Mouse (Mus musculus) hindbrain, embryonic 11.5 days (tissue): ENCODE measurements around the gene Igsf10. TPM values are rescaled to one million over a fixed set of nuclear protein-coding genes. Genes with fewer than 3 reads are reported as not detected.

Source experiments
- ATAC-seq: fragments of 200-750 bp; cut with Nextera tagmentation; 2 replicates; pipeline ENCODE4 v1.8.0; 2017; ENCODE audit warnings: mild to moderate bottlenecking, moderate TSS enrichment, moderate library complexity; ENCODE audit not compliant: low FRiP score
- DNase-seq: peaks from one replicate; pipeline ENCODE4 v3.0.0-alpha.2; 2015; ENCODE audit warnings: low spot score
- H3K27ac ChIP-seq: fragments of 300-500 bp; sonication (generic); 2 replicates; pipeline ENCODE4 v1.5.1; 2014; ENCODE audit warnings: mild to moderate bottlenecking, low read depth, low read length
- H3K27me3 ChIP-seq: fragments of 300-500 bp; sonication (generic); 2 replicates; pipeline ENCODE4 v1.6.1; 2014; ENCODE audit warnings: mild to moderate bottlenecking, low read length, moderate library complexity, mixed read lengths; ENCODE audit not compliant: control insufficient read depth, insufficient read depth
- H3K36me3 ChIP-seq: fragments of 300-500 bp; sonication (generic); 2 replicates; pipeline ENCODE4 v1.6.1; 2014; ENCODE audit warnings: mild to moderate bottlenecking, low read length, moderate library complexity, mixed read lengths; ENCODE audit not compliant: control insufficient read depth, insufficient read depth
- H3K4me1 ChIP-seq: fragments of 300-500 bp; sonication (generic); replicated peaks from 2 replicates; pipeline ENCODE4 v1.6.1; 2014; ENCODE audit warnings: low read length, mixed read lengths; ENCODE audit not compliant: control insufficient read depth, insufficient read depth
- H3K4me2 ChIP-seq: fragments of 300-500 bp; sonication (generic); replicated peaks from 2 replicates; pipeline ENCODE4 v1.6.1; 2014; ENCODE audit warnings: mild to moderate bottlenecking, low read depth, low read length
- H3K4me3 ChIP-seq: fragments of 300-500 bp; sonication (generic); 2 replicates; pipeline ENCODE4 v1.5.1; 2014; ENCODE audit warnings: low read depth, low read length
- H3K9ac ChIP-seq: fragments of 300-500 bp; sonication (generic); 2 replicates; pipeline ENCODE4 v1.6.1; 2014; ENCODE audit warnings: low read depth, low read length
- H3K9me3 ChIP-seq: fragments of 300-500 bp; sonication (generic); 2 replicates; pipeline ENCODE4 v1.6.1; 2016; ENCODE audit warnings: low read length; ENCODE audit not compliant: control insufficient read depth
- WGBS: fragments of 180-500 bp; shearing (Covaris S2); extraction: QIAGEN DNeasy Blood & Tissue Kit; methylation state at CpG from one replicate; pipeline ENCODE4 v1.1.7; 2014; 5-methylcytosine and 5-hydroxymethylcytosine counted together
- polyA plus RNA-seq: library from polyadenylated mRNA; unstranded; fragments of >200 nt; fragmentation: Nextera tagmentation; extraction: Ambion mirVana; gene quantifications from 2 replicates; pipeline ENCODE4 v1.2.1, GENCODE M21; 2014

Igsf10 gene
- polyA plus RNA-seq, 1 experiment from 2014 or later: 4.3 TPM

DNA sequence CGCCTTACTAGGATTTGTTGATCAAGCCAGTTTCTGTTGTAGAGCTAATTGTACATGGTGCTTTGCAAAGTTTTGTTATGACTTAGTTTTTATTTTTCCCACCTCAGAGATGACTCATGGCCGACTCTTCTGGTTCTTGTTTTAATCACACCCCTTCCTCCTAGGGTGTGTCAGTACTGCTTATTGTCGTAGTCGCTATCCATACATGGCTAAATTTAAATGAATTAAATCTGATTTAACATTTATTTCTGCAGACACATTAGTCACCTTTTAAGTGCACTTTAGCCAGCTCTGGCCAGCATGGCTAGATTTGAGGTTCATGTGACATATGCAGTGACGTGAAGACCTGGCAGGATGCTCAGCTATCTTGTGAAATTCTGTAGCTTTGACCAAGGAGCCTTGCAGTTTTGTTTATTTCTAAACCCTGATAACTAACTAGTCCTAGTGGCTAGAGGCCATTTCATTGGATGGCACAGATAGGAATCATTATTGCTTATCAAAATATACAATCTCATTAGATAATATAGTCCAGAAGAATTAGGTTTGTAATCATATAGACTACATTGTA is 47.5 kb downstream of the Igsf10 start:
- no peaks in the 10 kb centered on the region for H3K9me3 ChIP-seq
- no peaks in the 10 kb centered on the region for H3K27me3 ChIP-seq
- ATAC-seq: no peak
- H3K27ac ChIP-seq: no peak overlapping the region
- H3K36me3 ChIP-seq: no peaks in the 10 kb centered on the region
- no peak for DNase-seq
- H3K4me3 ChIP-seq: no peak overlapping the region
- H3K9ac ChIP-seq: no peak overlapping the region
- 94% methylated on average over 5 of the region's 5 CpGs for WGBS
- no peak overlapping the region for H3K4me2 ChIP-seq
- no peaks in the 10 kb centered on the region for H3K4me1 ChIP-seq

DNA sequence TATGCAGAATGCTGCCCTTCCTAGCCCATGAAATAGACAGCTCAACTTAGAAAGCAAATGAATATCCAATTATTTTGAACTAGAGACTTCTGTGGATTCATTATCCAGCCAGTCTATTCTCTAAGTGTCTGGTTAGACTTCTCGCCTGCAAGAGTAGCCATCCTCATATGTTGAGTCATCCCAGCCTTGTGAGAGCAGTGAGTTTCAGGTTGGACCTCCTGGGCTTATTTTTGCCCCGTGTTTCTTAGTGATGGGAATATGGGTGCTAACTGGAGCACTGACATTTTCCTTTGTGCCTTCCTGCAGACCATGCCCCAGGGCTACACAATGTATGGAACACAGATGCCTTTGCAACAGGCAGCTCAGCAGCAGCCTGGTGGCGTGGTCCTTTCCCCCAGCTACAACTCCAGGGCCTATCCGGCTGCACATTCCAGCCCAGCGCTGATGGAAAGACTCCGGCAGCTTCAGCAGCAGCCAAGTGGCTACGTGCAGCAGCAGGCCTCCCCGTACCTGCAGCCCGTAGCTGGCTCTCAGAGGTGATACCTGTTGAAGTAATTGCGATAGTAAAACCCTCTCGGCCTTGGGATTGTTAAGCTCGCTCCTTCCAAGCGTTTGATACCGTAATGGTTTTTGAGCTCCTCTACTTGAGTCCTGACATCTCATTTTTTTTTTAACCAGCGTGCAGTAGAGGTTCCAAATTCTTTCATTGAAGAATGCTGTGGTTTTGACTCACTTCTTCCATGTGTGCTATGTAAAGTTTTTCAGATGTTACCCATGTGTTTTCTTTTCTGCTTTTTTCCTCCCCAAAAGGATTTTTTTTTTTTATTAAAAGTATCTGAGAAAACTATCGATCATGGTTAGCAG is 48.3 kb downstream of the Igsf10 start:
- Histone ChIP-seq H3K9ac (no peak overlapping the region), H3K9me3 (no peaks in the 10 kb centered on the region), H3K4me1 (no peaks in the 10 kb centered on the region), H3K27ac (no peak overlapping the region), H3K36me3 (no peaks in the 10 kb centered on the region), H3K4me2 (no peak overlapping the region), H3K27me3 (no peaks in the 10 kb centered on the region), H3K4me3 (no peak overlapping the region)
- ATAC-seq (no peak), DNase-seq (no peak)
- WGBS: 86% methylated on average over 16 of the region's 16 CpGs

DNA sequence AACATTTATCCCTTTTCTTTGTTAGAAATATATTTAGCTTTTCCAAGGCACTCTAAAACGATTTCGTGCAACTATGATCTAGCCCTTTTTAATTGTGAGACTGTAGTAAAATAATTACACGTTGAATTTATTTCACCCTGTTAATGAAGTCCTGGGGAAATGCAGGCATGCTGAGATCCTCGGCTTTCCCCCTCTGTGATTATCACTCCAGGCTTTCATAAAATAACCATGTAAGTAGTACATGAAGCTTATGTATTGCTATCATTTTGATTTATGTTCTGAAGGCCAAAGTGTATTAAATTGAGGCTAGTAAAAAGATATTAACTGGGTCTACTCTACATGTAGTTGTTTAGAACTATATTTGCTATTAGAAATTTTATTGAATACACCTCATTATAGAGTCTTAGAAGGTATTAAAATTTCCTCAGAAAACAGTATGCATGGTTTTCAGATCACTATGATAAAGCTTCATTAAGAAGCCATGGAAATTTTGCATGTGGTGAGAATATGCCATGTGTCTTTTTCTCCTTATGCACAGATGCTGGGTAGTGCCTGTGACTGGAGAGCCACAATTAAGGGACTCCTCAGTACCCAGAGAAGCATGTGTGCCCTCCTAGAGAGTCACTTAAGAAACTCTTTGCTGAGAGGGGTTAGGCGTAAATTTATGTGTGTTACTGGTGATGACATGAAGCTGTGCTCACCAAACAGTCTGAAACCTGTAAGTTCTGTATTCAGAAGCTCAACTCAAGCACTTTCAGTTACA is 50.6 kb downstream of the Igsf10 start:
- Histone ChIP-seq H3K4me2 (no peak overlapping the region), H3K9me3 (no peaks in the 10 kb centered on the region), H3K4me1 (no peaks in the 10 kb centered on the region), H3K4me3 (no peak overlapping the region), H3K27me3 (no peaks in the 10 kb centered on the region), H3K27ac (no peak overlapping the region), H3K9ac (no peak overlapping the region), H3K36me3 (no peaks in the 10 kb centered on the region)
- WGBS: 84% methylated on average over 5 of the region's 5 CpGs
- no peak for ATAC-seq
- DNase-seq: no peak

DNA sequence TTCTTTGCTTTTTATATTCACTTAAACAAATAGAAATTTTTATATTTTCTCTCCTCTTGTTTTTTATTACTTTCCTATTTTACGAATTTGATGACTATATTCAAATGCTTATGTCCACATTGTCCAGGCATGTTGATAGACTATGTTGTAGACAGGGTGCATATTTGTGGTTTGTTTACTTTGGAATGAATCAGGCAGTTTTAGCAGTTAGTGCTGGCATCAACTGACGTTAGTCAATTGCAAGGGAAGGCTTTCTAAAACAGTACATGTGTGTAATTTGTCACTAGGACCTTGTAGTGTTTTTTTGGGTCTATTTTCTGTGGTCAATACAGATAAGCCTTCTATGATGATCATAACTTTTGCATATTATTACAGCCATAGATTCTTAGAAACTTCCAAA is 53.6 kb downstream of the Igsf10 start:
- H3K27me3 ChIP-seq: no peaks in the 10 kb centered on the region
- no peak overlapping the region for H3K9ac ChIP-seq
- H3K9me3 ChIP-seq: no peaks in the 10 kb centered on the region
- 76% methylated on average over 2 of the region's 2 CpGs for WGBS
- H3K4me2 ChIP-seq: no peak overlapping the region
- no peaks in the 10 kb centered on the region for H3K36me3 ChIP-seq
- DNase-seq (no peak), ATAC-seq (no peak)
- no peak overlapping the region for H3K4me3 ChIP-seq
- H3K4me1 ChIP-seq: no peaks in the 10 kb centered on the region
- no peak overlapping the region for H3K27ac ChIP-seq

DNA sequence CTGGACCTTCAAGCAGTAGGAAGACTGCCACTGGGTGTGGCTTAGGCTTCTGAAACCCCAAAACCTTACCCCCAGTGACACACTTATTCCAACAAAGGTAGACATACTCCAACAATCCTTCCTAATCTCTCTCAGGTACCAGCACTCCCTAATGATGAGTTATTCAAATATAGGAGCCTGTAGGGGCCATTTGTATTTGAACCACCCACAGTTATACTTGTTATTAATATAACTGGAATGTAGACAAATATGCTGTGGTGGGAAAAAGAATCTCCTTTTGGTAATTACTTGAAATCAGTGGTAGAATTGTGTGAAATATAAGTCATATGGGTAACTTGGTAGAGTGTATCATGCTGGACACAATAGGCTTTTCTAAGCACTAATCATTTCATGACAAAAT is 65.6 kb downstream of the Igsf10 start:
- Histone ChIP-seq H3K4me1 (no peaks in the 10 kb centered on the region), H3K9me3 (no peaks in the 10 kb centered on the region), H3K4me2 (no peak overlapping the region), H3K27ac (no peak overlapping the region), H3K9ac (no peak overlapping the region), H3K4me3 (no peak overlapping the region), H3K27me3 (no peaks in the 10 kb centered on the region), H3K36me3 (no peaks in the 10 kb centered on the region)
- no peak for DNase-seq
- no peak for ATAC-seq

DNA sequence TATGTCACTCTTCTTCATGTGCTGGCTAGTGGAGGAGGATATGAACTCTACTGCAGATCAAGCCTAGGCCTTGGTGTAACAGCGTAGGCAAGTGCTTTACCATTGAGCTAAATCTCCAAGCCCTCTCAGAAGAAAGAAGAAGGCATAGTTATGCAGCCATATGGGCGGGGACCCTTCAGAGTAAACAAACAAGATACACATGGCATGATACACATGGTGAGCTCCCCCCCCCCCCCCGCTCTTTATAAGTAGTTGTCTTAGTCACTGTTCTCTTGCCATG is 66.0 kb downstream of the Igsf10 start:
- DNase-seq (no peak), ATAC-seq (no peak)
- Histone ChIP-seq H3K4me1 (no peaks in the 10 kb centered on the region), H3K4me2 (no peak overlapping the region), H3K9me3 (no peaks in the 10 kb centered on the region), H3K27me3 (no peaks in the 10 kb centered on the region), H3K27ac (peak overlapping the region; percentile 6; the same call in 1 of the 2 replicates), H3K4me3 (no peak overlapping the region), H3K9ac (no peak overlapping the region), H3K36me3 (no peaks in the 10 kb centered on the region)
- 85% methylated on average over 3 of the region's 3 CpGs for WGBS

DNA sequence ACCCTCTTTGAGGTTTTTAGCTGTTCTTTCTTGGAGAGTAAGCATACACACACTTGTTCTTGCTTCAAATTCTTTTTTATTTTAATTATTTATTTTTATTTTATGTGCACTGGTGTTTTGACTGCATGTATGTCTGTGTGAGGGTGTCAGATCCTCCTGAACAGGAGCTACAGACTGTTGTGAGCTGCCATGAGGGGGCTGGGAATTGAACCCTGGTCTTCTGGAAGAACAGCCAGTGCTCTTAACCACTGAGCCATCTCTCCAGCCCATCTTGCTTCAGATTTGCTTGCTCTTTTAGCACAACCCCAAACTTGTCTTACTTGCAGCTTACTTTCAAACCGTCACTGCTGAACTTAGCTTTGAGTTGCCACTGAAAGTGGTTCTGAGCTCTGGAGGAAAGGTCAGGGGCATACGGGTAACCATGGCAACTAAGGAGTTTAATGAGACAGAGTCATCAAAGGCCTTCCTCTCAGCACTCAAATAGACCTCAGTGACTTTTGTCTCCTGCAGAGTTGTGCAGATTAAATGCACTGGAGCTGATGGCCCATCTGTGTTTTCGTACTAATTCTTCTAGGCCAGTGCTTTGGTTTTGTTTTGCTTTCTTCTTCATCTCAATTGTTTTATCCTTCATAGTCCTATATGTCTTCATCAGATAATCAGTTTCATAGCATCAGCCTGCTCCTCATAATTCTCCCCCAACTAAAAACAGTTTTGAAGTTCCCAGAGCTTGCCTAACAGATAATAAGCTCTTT is 66.5 kb downstream of the Igsf10 start:
- peak; percentile 76; the same call in 1 of the 2 replicates for ATAC-seq

DNA sequence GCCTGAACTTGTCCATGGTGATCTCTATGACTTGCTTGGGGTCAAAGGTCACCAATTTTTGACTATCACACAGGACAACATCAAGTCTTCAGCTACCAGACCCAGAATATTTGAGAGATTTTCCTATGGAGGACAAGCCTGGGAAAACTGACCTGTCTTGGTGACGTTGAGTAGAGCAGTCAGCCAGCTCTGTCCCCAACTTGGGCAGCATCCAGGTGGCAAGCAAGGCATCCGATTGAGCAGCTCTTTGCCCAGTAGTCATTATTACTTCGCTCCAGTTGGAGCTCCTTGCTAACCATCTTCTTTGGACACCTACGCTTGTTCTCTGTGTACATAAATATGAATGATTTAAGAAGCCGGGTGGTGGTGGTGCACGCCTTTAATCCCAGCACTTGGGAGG is 73.4 kb downstream of the Igsf10 start:
- Histone ChIP-seq H3K9ac (no peak overlapping the region), H3K4me2 (no peak overlapping the region), H3K4me3 (no peak overlapping the region), H3K4me1 (no peaks in the 10 kb centered on the region), H3K27me3 (no peaks in the 10 kb centered on the region), H3K9me3 (no peaks in the 10 kb centered on the region), H3K27ac (no peak overlapping the region), H3K36me3 (no peaks in the 10 kb centered on the region)
- no peak for ATAC-seq
- WGBS: 93% methylated on average over 6 of the region's 6 CpGs
- DNase-seq: no peak

More for the DNA sequence above, 66.5 kb downstream of the Igsf10 start:
- Histone ChIP-seq H3K36me3 (no peaks in the 10 kb centered on the region), H3K4me3 (no peak overlapping the region), H3K9ac (no peak overlapping the region), H3K9me3 (no peaks in the 10 kb centered on the region), H3K27ac (peak overlapping the region; percentile 6; the same call in 1 of the 2 replicates), H3K4me2 (no peak overlapping the region), H3K27me3 (no peaks in the 10 kb centered on the region), H3K4me1 (no peaks in the 10 kb centered on the region)
- peak; percentile 45 for DNase-seq
- 17% methylated on average over 3 of the region's 3 CpGs for WGBS
